Mouse (Mus musculus) MEL (cell line): ENCODE results near the gene Gm42957. TPM values are rescaled to one million over a fixed set of nuclear protein-coding genes. Genes with fewer than 3 reads are reported as not detected.

Experiments
- DNase-seq: peaks from one replicate; pipeline ENCODE4 v3.0.0; 2011; ENCODE audit warnings: low read depth, low spot score
- H3K27ac ChIP-seq: 2 replicates; pipeline ENCODE4 v1.5.1; 2012; ENCODE audit warnings: low read depth, mild to moderate bottlenecking, control low read depth, low read length, moderate library complexity; ENCODE audit not compliant: control insufficient read depth
- H3K27me3 ChIP-seq, 2 experiments: fragments of 150-350 bp in 1 of 2; sonication (generic) in 1 of 2; 2 replicates each; pipeline ENCODE4 v1.6.1; 2012; ENCODE audit warnings: low read length in 2 of 2, mild to moderate bottlenecking in 2 of 2, improper control_type of control experiment in 1 of 2, moderate library complexity in 1 of 2; ENCODE audit not compliant: insufficient read depth in 2 of 2, control insufficient read depth in 1 of 2
- H3K36me3 ChIP-seq, 2 experiments: 2 replicates each; pipeline ENCODE4 v1.6.1; 2012 to 2014; ENCODE audit warnings: low read length in 2 of 2, improper control_type of control experiment in 1 of 2, inconsistent platforms in 1 of 2, mild to moderate bottlenecking in 1 of 2; ENCODE audit not compliant: insufficient read depth in 2 of 2, control insufficient read depth in 1 of 2
- H3K4me1 ChIP-seq, 2 experiments: fragments of 150-350 bp in 1 of 2; sonication (generic) in 1 of 2; 2 replicates each; pipeline ENCODE4 v1.6.1; 2012; ENCODE audit warnings: low read length in 2 of 2, improper control_type of control experiment in 1 of 2, mild to moderate bottlenecking in 1 of 2; ENCODE audit not compliant: insufficient read depth in 2 of 2, control insufficient read depth in 1 of 2
- H3K4me3 ChIP-seq, 2 experiments: fragments of 150-350 bp in 1 of 2; sonication (generic) in 1 of 2; 2 replicates each; pipeline ENCODE4 v1.5.1; 2012; ENCODE audit warnings: low read depth in 2 of 2, low read length in 2 of 2, mild to moderate bottlenecking in 2 of 2, moderate library complexity in 2 of 2, control low read depth in 1 of 2, improper control_type of control experiment in 1 of 2; ENCODE audit not compliant: control insufficient read depth in 1 of 2, insufficient read depth in 1 of 2
- H3K79me2 ChIP-seq: 2 replicates; pipeline ENCODE4 v1.6.1; 2012; ENCODE audit warnings: mild to moderate bottlenecking, low read length, moderate library complexity; ENCODE audit not compliant: control insufficient read depth, poor library complexity, insufficient read depth
- H3K9ac ChIP-seq: 2 replicates; pipeline ENCODE4 v1.6.1; 2012; ENCODE audit warnings: low read depth, mild to moderate bottlenecking, control low read depth, low read length, moderate library complexity; ENCODE audit not compliant: control insufficient read depth, poor library complexity, severe bottlenecking
- H3K9me3 ChIP-seq: fragments of 150-350 bp; sonication (generic); replicated peaks from 2 replicates; pipeline ENCODE4 v1.6.1; 2012; ENCODE audit warnings: mild to moderate bottlenecking, low read length, improper control_type of control experiment, moderate library complexity; ENCODE audit not compliant: insufficient read depth
- ELF1 ChIP-seq: IDR thresholded peaks from 2 replicates; pipeline ENCODE4 v1.6.1; 2014; ENCODE audit warnings: low read depth, mild to moderate bottlenecking, inconsistent platforms, low read length, improper control_type of control experiment, moderate library complexity
- GABPA ChIP-seq: IDR thresholded peaks from 2 replicates; pipeline ENCODE4 v1.6.1; 2012; ENCODE audit warnings: low read depth, mild to moderate bottlenecking, inconsistent platforms, low read length, improper control_type of control experiment, moderate library complexity
- GATA1 ChIP-seq: IDR thresholded peaks from 2 replicates; pipeline ENCODE4 v1.6.1; 2011; ENCODE audit warnings: low read depth, low read length, improper control_type of control experiment
- HCFC1 ChIP-seq: IDR thresholded peaks from 2 replicates; pipeline ENCODE4 v1.6.1; 2012; ENCODE audit warnings: low read depth, mild to moderate bottlenecking, inconsistent platforms, low read length, improper control_type of control experiment, moderate library complexity
- JUND ChIP-seq: IDR thresholded peaks from 2 replicates; pipeline ENCODE4 v1.6.1; 2011; ENCODE audit warnings: low read depth, mild to moderate bottlenecking, improper control_type of control experiment, low read length
- KAT2A ChIP-seq: conservative IDR thresholded peaks from 2 replicates; pipeline ENCODE4 v1.6.1; 2012; ENCODE audit warnings: low read depth, low read length, improper control_type of control experiment, inconsistent platforms
- MAX ChIP-seq: IDR thresholded peaks from 2 replicates; pipeline ENCODE4 v1.6.1; 2011; ENCODE audit warnings: low read length, improper control_type of control experiment
- MYC ChIP-seq: IDR thresholded peaks from 2 replicates; pipeline ENCODE4 v1.6.1; 2011; ENCODE audit warnings: low read depth, mild to moderate bottlenecking, low read length, improper control_type of control experiment, moderate library complexity
- NELFE ChIP-seq: IDR thresholded peaks from 2 replicates; pipeline ENCODE4 v1.6.1; 2011; ENCODE audit warnings: low read depth, low read length, improper control_type of control experiment
- POLR2A ChIP-seq, 2 experiments: IDR thresholded peaks; 2 replicates each; pipeline ENCODE4 v1.6.1; 2011 to 2012; ENCODE audit warnings: low read length in 2 of 2, mild to moderate bottlenecking in 2 of 2, control low read depth in 1 of 2, improper control_type of control experiment in 1 of 2, low read depth in 1 of 2, moderate library complexity in 1 of 2; ENCODE audit not compliant: control insufficient read depth in 1 of 2, insufficient read depth in 1 of 2, poor library complexity in 1 of 2
- POLR2AphosphoS2 ChIP-seq: IDR thresholded peaks from 2 replicates; pipeline ENCODE4 v1.6.1; 2011; ENCODE audit warnings: low read length, improper control_type of control experiment
- RAD21 ChIP-seq: IDR thresholded peaks from 2 replicates; pipeline ENCODE4 v1.6.1; 2011; ENCODE audit warnings: mild to moderate bottlenecking, low read depth, low read length, improper control_type of control experiment
- RCOR1 ChIP-seq: IDR thresholded peaks from 2 replicates; pipeline ENCODE4 v1.6.1; 2012; ENCODE audit warnings: low read depth, mild to moderate bottlenecking, inconsistent platforms, low read length, improper control_type of control experiment
- SIN3A ChIP-seq: IDR thresholded peaks from 2 replicates; pipeline ENCODE4 v1.6.1; 2012; ENCODE audit warnings: low read length, improper control_type of control experiment, inconsistent platforms
- TBP ChIP-seq: IDR thresholded peaks from 2 replicates; pipeline ENCODE4 v1.8.0; 2011; ENCODE audit warnings: low read depth, low read length, improper control_type of control experiment
- TCF12 ChIP-seq: IDR thresholded peaks from 2 replicates; pipeline ENCODE4 v1.6.1; 2014; ENCODE audit warnings: low read depth, mild to moderate bottlenecking, inconsistent platforms, low read length, improper control_type of control experiment, moderate library complexity
- USF1 ChIP-seq: IDR thresholded peaks from 2 replicates; pipeline ENCODE4 v1.6.1; 2014; ENCODE audit warnings: low read depth, mild to moderate bottlenecking, inconsistent platforms, low read length, improper control_type of control experiment, moderate library complexity
- USF2 ChIP-seq, 2 experiments: IDR thresholded peaks; 2 replicates each; pipeline ENCODE4 v1.6.1; 2011 to 2012; ENCODE audit warnings: improper control_type of control experiment in 2 of 2, low read length in 2 of 2, borderline replicate concordance in 1 of 2, inconsistent platforms in 1 of 2, low read depth in 1 of 2, mild to moderate bottlenecking in 1 of 2; ENCODE audit not compliant: insufficient read depth in 1 of 2
- ZC3H11A ChIP-seq: IDR thresholded peaks from 2 replicates; pipeline ENCODE4 v1.6.1; 2012; ENCODE audit warnings: low read depth, mild to moderate bottlenecking, inconsistent platforms, low read length, improper control_type of control experiment
- ZMIZ1 ChIP-seq: IDR thresholded peaks from 2 replicates; pipeline ENCODE4 v1.6.1; 2012; ENCODE audit warnings: low read depth, mild to moderate bottlenecking, inconsistent platforms, low read length, improper control_type of control experiment, moderate library complexity
- ZNF384 ChIP-seq: IDR thresholded peaks from 2 replicates; pipeline ENCODE4 v1.6.1; 2012; ENCODE audit warnings: low read depth, mild to moderate bottlenecking, inconsistent platforms, low read length, improper control_type of control experiment
- polyA plus RNA-seq, 2 experiments: library from polyadenylated mRNA; stranded (reverse) in 1 of 2; unstranded in 1 of 2; fragments of >175 nt in 1 of 2; fragments of >200 nt in 1 of 2; gene quantifications; 2 replicates each; pipeline versions ENCODE4 v1.2.1 to v1.2.4; 2012; ENCODE audit warnings: low replicate concordance in 2 of 2, low read depth in 1 of 2; ENCODE audit not compliant: insufficient read length in 2 of 2, insufficient read depth in 1 of 2, missing spikeins in 1 of 2
- total RNA-seq: library from RNA; depleted of rRNA; stranded (reverse); fragments of 300-350 nt; gene quantifications from 2 replicates; pipeline ENCODE4 v1.2.3, GENCODE M21; 2012

Gm42957 gene
- total and polyA plus RNA-seq, 3 experiments, result 0.06 to 0.19 TPM; not detected in 1

DNA sequence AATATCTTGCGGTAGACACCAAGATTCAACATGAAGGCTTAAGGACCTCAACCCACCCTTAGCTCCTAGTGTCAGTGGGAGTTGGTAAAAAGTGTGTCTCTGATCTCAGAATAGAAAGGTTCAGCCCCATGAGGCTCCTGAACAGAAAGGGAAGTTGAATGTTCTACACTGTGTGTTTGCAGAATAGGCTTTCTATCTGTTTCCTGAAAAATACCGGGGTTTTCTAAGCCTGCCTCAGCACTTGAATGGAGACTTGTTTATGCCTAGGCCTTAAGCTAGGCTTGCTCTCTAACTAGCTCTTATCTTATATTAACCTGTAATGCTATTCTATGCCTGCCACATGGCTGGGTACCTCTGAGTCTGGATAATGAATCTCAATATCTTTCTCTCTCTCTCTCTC lies 25.6 kb downstream of the Gm42957 start:
- H3K27me3 ChIP-seq, result no peaks in the 10 kb centered on the region
- no peaks in the 10 kb centered on the region for H3K9me3 ChIP-seq
- peak; percentile 81 for DNase-seq
- H3K4me1 ChIP-seq, result peaks cover 0 to 14% of the 10 kb centered on the region in 2 experiments; a peak in 2 of 4 replicates
- TF ChIP-seq MYC (peak; percentile 41; the same call in 1 of the 2 replicates), MAX (0 out of 2 replicates have a peak, but pooled peaks have one; percentile 29), KAT2A (no peak)
- no peaks in the 10 kb centered on the region for H3K36me3 ChIP-seq
- H3K79me2 ChIP-seq, result no peaks in the 10 kb centered on the region
- H3K27ac ChIP-seq, result peak overlapping the region; percentile 5; the same call in 1 of the 2 replicates
- H3K9ac ChIP-seq, result no peak overlapping the region
- H3K4me3 ChIP-seq, result no peak overlapping the region

DNA sequence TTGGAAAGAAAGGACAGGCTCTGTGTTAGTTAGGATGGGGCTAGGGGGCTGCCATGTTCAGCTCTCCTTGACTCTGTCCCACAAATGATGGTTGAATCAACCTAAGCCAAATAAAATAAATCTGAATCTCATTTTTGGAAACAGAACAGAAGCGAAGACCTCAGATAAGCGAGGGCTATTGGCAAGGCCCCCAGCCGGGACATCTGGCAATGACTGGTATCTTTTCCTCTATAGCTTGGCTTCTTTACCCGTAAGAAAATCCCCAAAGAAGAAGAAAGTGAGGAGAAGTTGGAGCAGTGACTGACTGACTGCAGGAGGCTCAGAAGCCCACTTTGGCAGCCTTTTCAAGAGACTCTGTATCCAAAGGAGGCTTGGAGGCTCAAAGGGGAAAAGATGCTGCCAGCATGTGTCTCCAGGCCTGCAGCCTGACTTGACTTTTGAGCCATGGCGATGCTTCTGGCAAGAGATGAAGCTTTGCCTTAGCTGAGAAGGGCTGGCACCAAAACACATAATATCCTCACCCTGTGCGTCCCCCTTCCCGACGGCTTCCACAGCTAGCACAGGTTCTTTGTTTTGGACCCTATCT lies 27.6 kb downstream of the Gm42957 start:
- Histone ChIP-seq H3K9ac (no peak overlapping the region), H3K4me3 (no peak overlapping the region), H3K27ac (no peak overlapping the region), H3K4me1 (peaks cover 0 to 14% of the 10 kb centered on the region in 2 experiments; a peak in 2 of 4 replicates), H3K27me3 (no peaks in the 10 kb centered on the region), H3K36me3 (no peaks in the 10 kb centered on the region), H3K9me3 (no peaks in the 10 kb centered on the region), H3K79me2 (no peaks in the 10 kb centered on the region)
- DNase-seq, result no peak
- TF ChIP-seq USF1, result no peak
- TF ChIP-seq POLR2AphosphoS2, result no peak
- no peak for TF ChIP-seq POLR2A (IDR thresholded peaks at IDR 0.05; ENCODE audit: control insufficient read depth in 1 of 2, insufficient read depth in 1 of 2, low read depth in 1 of 2, low read length in 2 of 2, poor library complexity in 1 of 2)
- no peak for TF ChIP-seq TCF12
- no peak for TF ChIP-seq HCFC1
- TF ChIP-seq USF2 (IDR thresholded peaks at IDR 0.05; ENCODE audit: borderline replicate concordance in 1 of 2, insufficient read depth in 1 of 2, low read depth in 1 of 2, low read length in 2 of 2), result no peak
- TF ChIP-seq GATA1, result no peak
- no peak for TF ChIP-seq ZC3H11A
- no peak for TF ChIP-seq SIN3A
- no peak for TF ChIP-seq JUND
- no peak for TF ChIP-seq RCOR1
- TF ChIP-seq GABPA, result no peak
- no peak for TF ChIP-seq NELFE
- TF ChIP-seq TBP, result no peak
- TF ChIP-seq ELF1, result no peak
- TF ChIP-seq MAX, result no peak
- no peak for TF ChIP-seq ZNF384
- TF ChIP-seq ZMIZ1, result no peak
- no peak for TF ChIP-seq RAD21
